Mouse (Mus musculus) neutrophil, adult 65 days (primary cell): Measurements from ENCODE around the gene Sh3rf3. TPM values are rescaled to one million over a fixed set of nuclear protein-coding genes. Genes with fewer than 3 reads are reported as not detected.

ENCODE experiments used
- total RNA-seq: library from RNA; stranded (reverse); gene quantifications from 2 replicates; pipeline ENCODE4 v1.2.4, GENCODE M21; 2023

The Sh3rf3 gene
- not detected in 2 replicates for total RNA-seq

GRCm38 (mm10) chr10:58813081-58813800, at the start of gene Sh3rf3:
Gene Sh3rf3 (plus strand): TSS chr10:58813359.

Other genes with a start within 250 kb of the Sh3rf3 start
- gene Edar, start 137.7 kb upstream of the Sh3rf3 start, total RNA-seq, result not detected in 2 replicates
- not detected in 2 replicates for gene Gm17542, start 95.1 kb upstream of the Sh3rf3 start, total RNA-seq